Mouse (Mus musculus) mesoderm, embryonic 11.5 days (tissue): ENCODE results near the gene Tmcc1.
"Not testable (repeated sequence)": the region's sequence is repeated elsewhere in the genome, so short reads cannot be mapped to it uniquely, and the experiment has no call there.

Experiments
- DNase-seq: peaks from one replicate; pipeline ENCODE4 v3.0.0-alpha.2; 2012; ENCODE audit warnings: low read depth, low spot score

Tmcc1 gene

GRCm38 (mm10) chr6:116193394-116194393 is at the start of gene Tmcc1:
Gene Tmcc1 (minus strand): TSS chr6:116193486.
- DNase-seq, result peak; percentile 97

- DNase-seq, result no peak
Measured at GRCm38 (mm10) chr6:116240371-116240770, 47.1 kb upstream of the Tmcc1 start.

- DNase-seq, result no peak
Measured at GRCm38 (mm10) chr6:116238083-116238482, 44.8 kb upstream of the Tmcc1 start.

- DNase-seq, result no peak
Measured at GRCm38 (mm10) chr6:116235336-116235735, 42.0 kb upstream of the Tmcc1 start.

GRCm38 (mm10) chr6:116234821-116235220 is 41.5 kb upstream of the Tmcc1 start:
- not testable (repeated sequence) for DNase-seq

- peak; percentile 65 for DNase-seq
Measured at GRCm38 (mm10) chr6:116228785-116229525, 35.7 kb upstream of the Tmcc1 start.

- DNase-seq, result no peak
Measured at GRCm38 (mm10) chr6:116227767-116228166, 34.5 kb upstream of the Tmcc1 start.

- DNase-seq, result peak; percentile 99
Measured at GRCm38 (mm10) chr6:116207729-116208534, 14.6 kb upstream of the Tmcc1 start, which contains the start of gene Washc2. Gene Washc2 (plus strand): TSS chr6:116208038.

- DNase-seq, result no peak
Measured at GRCm38 (mm10) chr6:116199682-116200081, 6.4 kb upstream of the Tmcc1 start.

GRCm38 (mm10) chr6:116198173-116198572 is 4.9 kb upstream of the Tmcc1 start:
- peak; percentile 34 for DNase-seq

- no peak for DNase-seq
Measured at GRCm38 (mm10) chr6:116195811-116196210, 2.5 kb upstream of the Tmcc1 start.

- peak; percentile 48 for DNase-seq
Measured at GRCm38 (mm10) chr6:116192809-116193311, 426 bp downstream of the Tmcc1 start.

- no peak for DNase-seq
Measured at GRCm38 (mm10) chr6:116189417-116189816, 3.9 kb downstream of the Tmcc1 start.

- DNase-seq, result no peak
Measured at GRCm38 (mm10) chr6:116186485-116186884, 6.8 kb downstream of the Tmcc1 start.

GRCm38 (mm10) chr6:116183509-116183908 is 9.8 kb downstream of the Tmcc1 start:
- DNase-seq, result no peak

GRCm38 (mm10) chr6:116180731-116181130 is 12.6 kb downstream of the Tmcc1 start:
- no peak for DNase-seq

GRCm38 (mm10) chr6:116178376-116178775 is 14.9 kb downstream of the Tmcc1 start:
- no peak for DNase-seq

GRCm38 (mm10) chr6:116173511-116174099 is 19.7 kb downstream of the Tmcc1 start:
- not testable (repeated sequence) for DNase-seq

GRCm38 (mm10) chr6:116166383-116166782 is 26.9 kb downstream of the Tmcc1 start:
- DNase-seq, result no peak

GRCm38 (mm10) chr6:116154854-116155624 is 38.2 kb downstream of the Tmcc1 start:
- peak; percentile 19 for DNase-seq
